Mouse (Mus musculus) heart, postnatal 0 days (tissue): ENCODE results near the gene Pak4. TPM values are rescaled to one million over a fixed set of nuclear protein-coding genes. Genes with fewer than 3 reads are reported as not detected.
"Not testable (repeated sequence)": the region's sequence is repeated elsewhere in the genome, so short reads cannot be mapped to it uniquely, and the experiment has no call there.

Source experiments
- ATAC-seq: fragments of 200-750 bp; cut with Nextera tagmentation; 2 replicates; pipeline ENCODE4 v1.8.0; 2017; ENCODE audit warnings: low read depth, moderate number of reproducible peaks, moderate library complexity; ENCODE audit not compliant: insufficient read depth
- DNase-seq: peaks from one replicate; pipeline ENCODE4 v3.0.0-alpha.2; 2016; ENCODE audit warnings: low spot score
- H3K27ac ChIP-seq: fragments of 300-500 bp; sonication (generic); 2 replicates; pipeline ENCODE4 v1.5.1; 2014; ENCODE audit warnings: low read depth, mild to moderate bottlenecking
- H3K27me3 ChIP-seq: fragments of 300-500 bp; sonication (generic); 2 replicates; pipeline ENCODE4 v1.6.1; 2014; ENCODE audit warnings: low read length, mixed read lengths; ENCODE audit not compliant: control insufficient read depth, insufficient read depth
- H3K36me3 ChIP-seq: fragments of 300-500 bp; sonication (generic); replicated peaks from 2 replicates; pipeline ENCODE4 v1.6.1; 2014; ENCODE audit warnings: low read length, mixed read lengths; ENCODE audit not compliant: control insufficient read depth, insufficient read depth
- H3K4me1 ChIP-seq: fragments of 300-500 bp; sonication (generic); 2 replicates; pipeline ENCODE4 v1.6.1; 2014; ENCODE audit warnings: antibody characterized with exemption; ENCODE audit not compliant: control insufficient read depth, insufficient read depth
- H3K4me2 ChIP-seq: fragments of 300-500 bp; sonication (generic); 2 replicates; pipeline ENCODE4 v1.6.1; 2014; ENCODE audit warnings: low read depth, mild to moderate bottlenecking, low read length, moderate library complexity
- H3K4me3 ChIP-seq: fragments of 300-500 bp; sonication (generic); 2 replicates; pipeline ENCODE4 v1.5.1; 2014; ENCODE audit warnings: low read depth, low read length
- H3K9ac ChIP-seq: fragments of 300-500 bp; sonication (generic); replicated peaks from 2 replicates; pipeline ENCODE4 v1.6.1; 2014; ENCODE audit warnings: low read depth, low read length, mixed read lengths
- H3K9me3 ChIP-seq: fragments of 300-500 bp; sonication (generic); replicated peaks from 2 replicates; pipeline ENCODE4 v1.6.1; 2016; ENCODE audit warnings: low read length; ENCODE audit not compliant: control insufficient read depth
- CTCF ChIP-seq: IDR thresholded peaks from 2 replicates; pipeline ENCODE4 v1.5.1; 2016; ENCODE audit warnings: antibody characterized with exemption, control low read depth, low read depth
- EP300 ChIP-seq: IDR thresholded peaks from 2 replicates; pipeline ENCODE4 v1.6.1; 2016; ENCODE audit warnings: antibody characterized with exemption, low read depth
- WGBS: fragments of 180-500 bp; shearing (Covaris S2); extraction: QIAGEN DNeasy Blood & Tissue Kit; methylation state at CpG from one replicate; pipeline ENCODE4 v1.1.7; 2014; 5-methylcytosine and 5-hydroxymethylcytosine counted together
- polyA plus RNA-seq: library from polyadenylated mRNA; unstranded; fragments of >200 nt; fragmentation: Nextera tagmentation; extraction: Ambion mirVana; gene quantifications from 2 replicates; pipeline ENCODE4 v1.2.1, GENCODE M21; 2015
- total RNA-seq: library from RNA; depleted of rRNA; stranded (reverse); fragments of >200 nt; gene quantifications from 2 replicates; pipeline ENCODE4 v1.2.3, GENCODE M21; 2014; ENCODE audit warnings: low replicate concordance

The Pak4 gene
- total and polyA plus RNA-seq, 2 experiments from 2014 or later = 11.3 to 12.7 TPM

GRCm38 (mm10) chr7:28603788-28604187 is 5.8 kb upstream of the Pak4 start:
- not testable (repeated sequence) for ATAC-seq, H3K27ac ChIP-seq, DNase-seq, H3K9ac ChIP-seq, H3K4me3 ChIP-seq, H3K4me2 ChIP-seq, H3K27me3 ChIP-seq, H3K9me3 ChIP-seq, H3K4me1 ChIP-seq, H3K36me3 ChIP-seq
- 67% methylated on average over 2 of the region's 2 CpGs for WGBS
- TF ChIP-seq CTCF = peak; percentile 19

GRCm38 (mm10) chr7:28603136-28603535 is 5.2 kb upstream of the Pak4 start:
- H3K27ac ChIP-seq = no peak overlapping the region
- no peak overlapping the region for H3K9ac ChIP-seq
- 0 out of 2 replicates have a peak, but pooled peaks cover 3% of the 10 kb centered on the region for H3K4me1 ChIP-seq
- TF ChIP-seq CTCF (no peak), EP300 (no peak)
- ATAC-seq (no peak), DNase-seq (no peak)
- 66% methylated on average over 5 of the region's 5 CpGs for WGBS
- no peaks in the 10 kb centered on the region for H3K36me3 ChIP-seq
- no peaks in the 10 kb centered on the region for H3K27me3 ChIP-seq
- H3K4me3 ChIP-seq = no peak overlapping the region
- no peak overlapping the region for H3K4me2 ChIP-seq
- no peaks in the 10 kb centered on the region for H3K9me3 ChIP-seq

DNA sequence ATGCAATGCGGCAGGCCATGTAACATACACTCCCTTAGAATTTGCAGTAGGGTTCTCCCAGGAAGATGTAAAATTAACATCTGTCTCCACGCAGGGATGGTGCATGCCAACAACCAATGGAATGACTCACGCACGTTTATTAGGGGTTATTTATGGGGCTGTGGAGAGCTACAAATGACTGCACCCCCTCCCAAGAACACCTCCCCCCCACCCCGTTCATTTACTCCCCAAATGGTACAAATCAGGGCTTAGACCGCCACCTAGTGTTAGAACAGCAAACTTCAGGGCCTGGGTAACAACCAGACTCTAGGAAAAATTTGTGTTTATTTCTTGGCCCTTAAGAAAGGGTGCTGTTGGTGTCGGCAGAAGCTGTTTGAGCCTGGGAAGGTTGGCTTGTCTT is 3.7 kb upstream of the Pak4 start:
- H3K4me3 ChIP-seq = no peak overlapping the region
- H3K9me3 ChIP-seq = no peaks in the 10 kb centered on the region
- peaks cover 12% of the 10 kb centered on the region for H3K4me1 ChIP-seq
- H3K27ac ChIP-seq = no peak overlapping the region
- H3K9ac ChIP-seq = no peak overlapping the region
- H3K27me3 ChIP-seq = no peaks in the 10 kb centered on the region
- no peak for TF ChIP-seq EP300
- peak; percentile 74 for TF ChIP-seq CTCF
- no peak overlapping the region for H3K4me2 ChIP-seq
- WGBS = 26% methylated on average over 7 of the region's 7 CpGs
- H3K36me3 ChIP-seq = no peaks in the 10 kb centered on the region
- DNase-seq (no peak), ATAC-seq (no peak)

- no peak for ATAC-seq
- Histone ChIP-seq H3K4me2 (no peak overlapping the region), H3K27me3 (no peaks in the 10 kb centered on the region), H3K27ac (no peak overlapping the region), H3K4me3 (no peak overlapping the region), H3K9me3 (no peaks in the 10 kb centered on the region), H3K4me1 (peaks cover 18% of the 10 kb centered on the region), H3K9ac (no peak overlapping the region), H3K36me3 (no peaks in the 10 kb centered on the region)
- peak; percentile 43 for DNase-seq
- 7% methylated on average over 11 of the region's 11 CpGs for WGBS
- TF ChIP-seq EP300 = no peak
- TF ChIP-seq CTCF = peak; percentile 79
These were observed 3.0 kb upstream of the Pak4 start for GRCm38 (mm10) chr7:28601029-28601428.

- WGBS = 63% methylated on average over 2 of the region's 2 CpGs
- ATAC-seq = no peak
- Histone ChIP-seq H3K36me3 (no peaks in the 10 kb centered on the region), H3K4me1 (peaks cover 26% of the 10 kb centered on the region), H3K4me2 (no peak overlapping the region), H3K4me3 (no peak overlapping the region), H3K27ac (no peak overlapping the region), H3K9ac (no peak overlapping the region), H3K9me3 (no peaks in the 10 kb centered on the region), H3K27me3 (no peaks in the 10 kb centered on the region)
- no peak for DNase-seq
- TF ChIP-seq CTCF = no peak
- TF ChIP-seq EP300 = no peak
These were observed 966 bp upstream of the Pak4 start for GRCm38 (mm10) chr7:28598951-28599350.

DNA sequence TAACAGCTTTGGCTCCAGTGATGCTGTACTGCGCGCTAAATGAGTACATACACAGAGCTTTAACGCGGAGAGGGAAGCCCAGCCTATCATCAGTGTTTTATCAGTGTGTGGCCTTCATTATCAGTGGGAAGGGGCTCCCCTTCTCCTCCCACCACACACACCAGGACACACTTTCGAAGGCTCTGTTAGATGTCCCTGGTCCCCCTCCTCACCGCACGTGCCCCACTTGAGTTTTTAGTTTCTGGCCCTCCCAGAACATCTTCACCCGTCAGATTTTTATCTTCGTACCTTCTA is 761 bp downstream of the Pak4 start:
- peak overlapping the region; percentile 85 for H3K4me3 ChIP-seq
- H3K4me1 ChIP-seq = peaks cover 37% of the 10 kb centered on the region
- H3K36me3 ChIP-seq = no peaks in the 10 kb centered on the region
- ATAC-seq (no peak), DNase-seq (no peak)
- TF ChIP-seq CTCF (no peak), EP300 (no peak)
- WGBS = 4% methylated on average over 9 of the region's 9 CpGs
- no peaks in the 10 kb centered on the region for H3K27me3 ChIP-seq
- no peak overlapping the region for H3K27ac ChIP-seq
- peak overlapping the region; percentile 95 for H3K4me2 ChIP-seq
- H3K9ac ChIP-seq = peak overlapping the region; percentile 78
- no peaks in the 10 kb centered on the region for H3K9me3 ChIP-seq
